Mouse (Mus musculus) C2C12 (cell line): ENCODE measurements around the gene Rpl3l. TPM values are rescaled to one million over a fixed set of nuclear protein-coding genes. Genes with fewer than 3 reads are reported as not detected.

Experiments
- H3K27me3 ChIP-seq: one replicate; pipeline ENCODE4 v1.6.1; 2011; ENCODE audit not compliant: control insufficient read depth, insufficient read depth, insufficient read length
- H3K36me3 ChIP-seq: one replicate; pipeline ENCODE4 v1.6.1; 2011; ENCODE audit not compliant: control insufficient read depth, insufficient read depth
- H3K4me3 ChIP-seq: one replicate; pipeline ENCODE4 v1.5.1; 2011; ENCODE audit warnings: mild to moderate bottlenecking, control low read depth; ENCODE audit not compliant: poor library complexity, insufficient read depth, severe bottlenecking
- H3K79me2 ChIP-seq: one replicate; pipeline ENCODE4 v1.6.1; 2011; ENCODE audit not compliant: control insufficient read depth, insufficient read depth
- H3K79me3 ChIP-seq: one replicate; pipeline ENCODE4 v1.6.1; 2011; ENCODE audit warnings: low read depth, control low read depth
- H3ac ChIP-seq: one replicate; pipeline ENCODE3; 2011; ENCODE audit warnings: low read depth; ENCODE audit not compliant: control insufficient read depth, insufficient read length
- CEBPB ChIP-seq: IDR thresholded peaks from one replicate; pipeline ENCODE4 v1.6.1; 2011; ENCODE audit warnings: low read depth, mild to moderate bottlenecking, control low read depth, moderate library complexity
- CTCF ChIP-seq: IDR thresholded peaks from one replicate; pipeline ENCODE4 v1.5.1; 2011; ENCODE audit not compliant: control insufficient read depth, insufficient read depth, insufficient read length
- FOSL1 ChIP-seq: IDR thresholded peaks from one replicate; pipeline ENCODE4 v1.8.0; 2011; ENCODE audit warnings: mild to moderate bottlenecking, low read length; ENCODE audit not compliant: poor library complexity, insufficient read depth, severe bottlenecking
- MAX ChIP-seq: IDR thresholded peaks from one replicate; pipeline ENCODE4 v1.6.1; 2011; ENCODE audit warnings: mild to moderate bottlenecking, control low read depth
- MYOD1 ChIP-seq: IDR thresholded peaks from one replicate; pipeline ENCODE4 v1.6.1; 2011; ENCODE audit warnings: low read depth; ENCODE audit not compliant: control insufficient read depth, insufficient read length
- MYOG ChIP-seq: IDR thresholded peaks from one replicate; pipeline ENCODE4 v1.6.1; 2011; ENCODE audit not compliant: control insufficient read depth, insufficient read length; ENCODE audit errors: extremely low read depth
- USF1 ChIP-seq: IDR thresholded peaks from one replicate; pipeline ENCODE4 v1.6.1; 2011; ENCODE audit warnings: low read depth, mild to moderate bottlenecking, control low read depth, moderate library complexity
- polyA plus RNA-seq: library from polyadenylated mRNA; unstranded; fragments of >200 nt; fragmentation: generic; extraction: Trizol; gene quantifications from one replicate; pipeline ENCODE4 v1.2.1, GENCODE M21; 2012; ENCODE audit warnings: missing spikeins

Gene Rpl3l
- polyA plus RNA-seq, 1 experiment, result 0.06 TPM

DNA sequence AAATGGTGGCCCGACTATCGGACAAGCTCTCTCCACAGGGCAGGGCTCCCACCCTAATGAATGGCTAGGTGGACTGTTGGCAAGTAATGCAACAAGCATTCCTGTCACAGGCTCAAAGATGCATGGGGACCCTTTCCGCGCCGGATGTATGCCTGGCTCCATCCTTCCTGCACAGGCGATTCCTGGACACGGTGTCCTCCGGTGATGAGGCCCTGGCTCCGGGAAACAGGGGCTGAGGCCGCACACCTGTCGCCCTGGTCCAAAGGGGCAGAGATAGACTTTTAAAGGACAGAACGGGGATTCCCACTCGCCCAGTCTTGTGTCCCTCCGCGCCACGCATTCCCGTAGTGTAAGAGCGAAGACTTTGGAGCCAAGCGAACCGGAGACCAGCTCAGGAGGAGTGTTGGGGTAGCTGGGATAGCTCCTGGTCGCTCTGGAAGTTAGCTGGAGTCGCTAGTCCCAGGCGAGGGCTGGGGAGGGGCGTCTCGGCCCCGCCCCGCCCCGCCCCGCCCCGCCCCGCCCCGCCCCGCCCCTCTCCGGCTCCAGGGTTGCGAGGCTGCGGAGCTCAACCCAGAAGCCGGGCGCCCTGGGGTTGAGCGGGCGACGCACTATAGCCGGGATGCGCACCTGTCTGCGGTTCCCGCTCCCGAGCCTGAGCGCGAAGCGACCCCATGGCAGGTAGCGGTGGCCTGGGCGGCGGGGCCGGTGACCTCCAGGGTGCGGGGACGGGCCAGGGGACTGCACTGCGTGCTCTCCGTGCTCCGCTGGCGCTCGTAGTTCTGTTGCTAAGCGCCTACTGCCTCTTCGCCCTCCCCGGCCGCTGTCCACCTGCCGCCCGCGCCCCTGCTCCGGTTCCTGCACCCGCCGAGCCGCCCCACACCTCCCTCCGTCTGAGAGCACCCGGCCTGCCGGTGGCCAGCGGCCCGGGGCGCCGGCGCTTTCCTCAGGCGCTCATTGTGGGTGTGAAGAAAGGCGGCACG, 25.1 kb downstream of the Rpl3l start, which contains the start of gene Hs3st6:
Gene Hs3st6, plus strand, starts transcription at position 574 of the 980 bp plus-strand sequence.
- Histone ChIP-seq H3K36me3 (no peaks in the 10 kb centered on the region), H3K27me3 (peaks cover 71% of the 10 kb centered on the region), H3ac (peak within 1 kb of the TSS; percentile 26), H3K79me2 (no peaks in the 10 kb centered on the region), H3K79me3 (no peaks in the 10 kb centered on the region), H3K4me3 (no peak within 1 kb of the TSS)
- TF ChIP-seq CEBPB (no peak), MYOG (no peak), FOSL1 (no peak), USF1 (no peak), MYOD1 (no peak), MAX (no peak), CTCF (no peak)

DNA sequence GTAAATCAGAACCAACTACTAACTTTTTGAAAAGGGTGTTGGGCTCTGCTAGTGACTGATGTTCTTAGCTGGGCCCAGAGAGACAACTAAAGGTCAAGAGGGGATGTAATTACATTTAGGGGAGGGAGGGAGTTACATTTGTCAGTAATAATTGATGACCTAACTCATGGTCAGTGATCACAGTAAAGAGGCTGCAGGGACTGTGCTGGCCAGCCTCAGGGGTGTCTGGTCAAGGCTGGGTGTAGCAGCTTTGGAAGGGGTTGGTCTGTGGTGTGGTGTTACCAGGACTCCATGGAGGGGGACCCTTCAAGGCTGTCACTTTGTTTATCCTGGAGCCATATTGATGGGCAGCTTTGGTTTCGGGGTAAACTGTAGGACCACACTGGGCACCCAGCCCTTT, 29.8 kb downstream of the Rpl3l start:
- H3K4me3 ChIP-seq, result no peak overlapping the region
- TF ChIP-seq FOSL1, result no peak
- no peak for TF ChIP-seq CEBPB
- no peak for TF ChIP-seq USF1
- no peak for TF ChIP-seq MYOG
- TF ChIP-seq MYOD1, result no peak
- TF ChIP-seq CTCF, result no peak
- no peak for TF ChIP-seq MAX
- H3K79me2 ChIP-seq, result no peaks in the 10 kb centered on the region
- no peak overlapping the region for H3ac ChIP-seq
- H3K79me3 ChIP-seq, result no peaks in the 10 kb centered on the region
- H3K27me3 ChIP-seq, result peaks cover 76% of the 10 kb centered on the region
- no peaks in the 10 kb centered on the region for H3K36me3 ChIP-seq

DNA sequence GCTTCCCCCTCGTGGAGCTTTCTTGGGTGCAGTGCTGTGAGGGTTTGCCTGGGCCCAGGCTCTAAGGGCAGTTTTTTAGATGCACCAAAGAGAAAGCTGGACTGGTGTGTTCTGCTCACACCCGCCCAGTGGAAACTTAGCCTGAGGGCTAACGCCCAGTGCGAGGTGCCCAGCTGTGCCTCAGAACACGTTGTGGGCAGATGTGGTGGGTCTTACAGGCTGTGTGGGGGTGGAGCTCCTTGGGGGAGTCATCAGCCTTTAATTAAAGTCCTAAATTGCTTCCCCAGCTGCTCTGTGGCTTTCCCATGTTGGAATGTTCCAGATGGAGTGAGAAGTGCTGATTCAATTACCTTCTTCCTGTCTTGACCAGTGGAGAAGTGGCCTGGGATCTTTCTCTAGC, 33.5 kb downstream of the Rpl3l start:
- H3K79me3 ChIP-seq, result no peaks in the 10 kb centered on the region
- peaks cover 64% of the 10 kb centered on the region for H3K27me3 ChIP-seq
- no peaks in the 10 kb centered on the region for H3K79me2 ChIP-seq
- no peaks in the 10 kb centered on the region for H3K36me3 ChIP-seq
- H3ac ChIP-seq, result no peak overlapping the region
- no peak overlapping the region for H3K4me3 ChIP-seq
- TF ChIP-seq USF1, result no peak
- no peak for TF ChIP-seq MAX
- no peak for TF ChIP-seq MYOG
- TF ChIP-seq MYOD1, result no peak
- no peak for TF ChIP-seq CTCF
- no peak for TF ChIP-seq FOSL1
- TF ChIP-seq CEBPB, result no peak

DNA sequence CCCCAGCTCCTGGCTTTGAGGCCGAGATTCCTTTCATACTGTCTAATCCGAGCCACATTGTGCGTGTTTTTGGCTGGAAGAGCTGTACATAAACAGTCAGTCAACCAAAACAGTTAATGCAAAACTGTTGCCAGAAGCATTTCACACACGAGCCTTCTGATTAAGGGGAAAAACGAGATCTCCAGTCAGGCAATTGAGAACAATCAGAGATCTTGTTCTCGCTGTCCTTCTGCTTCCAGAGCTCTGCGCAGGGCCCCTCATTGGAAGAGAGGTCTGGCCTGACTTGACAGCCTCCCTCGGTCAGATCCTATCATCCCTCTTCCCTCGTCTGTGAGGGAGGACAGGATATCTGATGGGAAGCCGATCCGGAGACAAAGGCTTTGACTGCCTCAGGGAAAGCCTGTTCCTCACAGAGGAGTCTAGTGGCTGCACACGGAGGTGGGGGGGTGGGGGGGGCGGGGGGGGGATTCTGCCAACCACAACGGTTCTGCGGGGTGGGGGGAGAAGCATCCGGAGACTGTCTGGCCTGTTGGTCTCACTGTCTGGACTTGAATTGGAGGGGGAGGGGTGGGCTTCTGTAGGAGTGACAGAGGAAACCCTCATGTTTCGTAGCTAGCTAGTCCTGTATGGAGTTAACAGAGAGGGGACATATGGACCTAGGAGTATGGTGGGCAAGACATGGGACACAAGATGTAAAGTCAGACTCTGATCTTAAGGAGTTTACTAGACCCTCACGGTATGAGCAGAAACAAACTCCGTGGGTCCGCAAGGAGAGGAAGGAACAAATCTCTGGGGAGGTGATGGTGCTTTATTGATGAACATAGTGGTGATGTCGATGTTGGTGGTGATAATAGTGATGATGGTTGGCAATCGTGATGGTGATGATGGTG, 37.6 kb downstream of the Rpl3l start:
- Histone ChIP-seq H3K36me3 (no peaks in the 10 kb centered on the region), H3ac (no peak overlapping the region), H3K79me3 (no peaks in the 10 kb centered on the region), H3K27me3 (peaks cover 61% of the 10 kb centered on the region), H3K79me2 (no peaks in the 10 kb centered on the region), H3K4me3 (no peak overlapping the region)
- TF ChIP-seq MAX (no peak), CEBPB (no peak), CTCF (no peak), USF1 (no peak), MYOD1 (no peak), MYOG (no peak), FOSL1 (no peak)

DNA sequence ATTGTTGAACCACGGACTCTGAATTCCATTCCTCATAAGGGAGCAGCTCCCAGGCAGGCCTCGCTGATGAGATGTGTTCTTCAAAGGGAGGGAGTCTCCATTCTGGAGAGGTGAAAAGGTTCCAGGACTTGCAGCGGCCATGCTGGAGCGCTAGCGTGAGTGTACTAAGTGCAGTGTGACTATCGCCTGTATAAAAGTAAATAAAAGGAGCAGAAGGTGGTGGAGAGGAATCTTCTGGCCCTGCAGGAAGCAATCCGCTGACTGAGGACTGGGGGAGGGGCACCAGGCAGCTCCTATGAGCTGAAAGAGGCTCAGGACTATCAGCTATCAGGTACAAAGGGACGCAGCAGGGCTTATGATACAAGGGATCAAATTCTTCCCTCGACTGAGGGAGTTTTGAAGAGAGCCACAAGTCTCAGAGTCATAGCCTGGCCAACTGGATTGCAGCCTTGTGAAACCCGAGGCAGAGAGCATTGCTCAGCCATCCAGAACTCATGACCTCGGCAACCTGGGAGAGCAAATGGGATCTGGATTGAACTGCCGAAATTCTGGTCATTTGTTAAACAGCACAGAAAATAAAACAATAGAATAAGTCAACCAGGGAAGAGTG, 38.8 kb downstream of the Rpl3l start:
- Histone ChIP-seq H3K79me2 (no peaks in the 10 kb centered on the region), H3K4me3 (no peak overlapping the region), H3ac (no peak overlapping the region), H3K36me3 (no peaks in the 10 kb centered on the region), H3K79me3 (no peaks in the 10 kb centered on the region), H3K27me3 (peaks cover 56% of the 10 kb centered on the region)
- TF ChIP-seq FOSL1 (no peak), MYOD1 (no peak), MAX (no peak), USF1 (no peak), MYOG (no peak), CEBPB (no peak), CTCF (no peak)
